Mouse (Mus musculus) liver, adult 2 months (tissue): ENCODE results near the gene 4931428L18Rik.

ENCODE experiments used
- CTCF ChIP-seq: fragments of 200-500 bp; IDR thresholded peaks from 2 replicates; pipeline ENCODE4 v1.5.1; 2011; ENCODE audit warnings: low read depth, low read length, control low read depth
- POLR2A ChIP-seq: fragments of 200-500 bp; IDR thresholded peaks from 2 replicates; pipeline ENCODE4 v1.6.1; 2011; ENCODE audit warnings: low read length, control low read depth; ENCODE audit not compliant: insufficient read depth; ENCODE audit errors: extremely low read depth

DNA sequence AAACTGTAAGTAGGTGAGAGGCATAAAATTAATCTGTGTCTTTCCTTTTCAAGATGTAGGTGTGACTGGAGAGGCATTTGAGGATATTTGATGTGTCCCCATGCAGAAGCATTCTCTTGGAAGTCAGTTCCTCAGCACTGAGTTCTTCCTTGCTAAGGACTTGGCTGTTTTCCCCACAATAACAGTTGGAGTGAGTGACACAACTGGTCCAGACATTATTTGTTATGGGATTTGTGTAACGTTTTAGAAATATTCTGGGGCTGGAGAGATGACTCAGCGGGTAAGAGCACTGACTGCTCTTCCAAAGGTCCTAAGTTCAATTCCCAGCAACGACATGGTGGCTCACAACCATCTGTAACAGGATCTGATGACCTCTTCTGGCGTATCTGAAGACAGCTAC lies 162.7 kb downstream of the 4931428L18Rik start:
- no peak for TF ChIP-seq CTCF
- TF ChIP-seq POLR2A: no peak
